Mouse (Mus musculus): Measurements from ENCODE around the gene Smap2.

DNA sequence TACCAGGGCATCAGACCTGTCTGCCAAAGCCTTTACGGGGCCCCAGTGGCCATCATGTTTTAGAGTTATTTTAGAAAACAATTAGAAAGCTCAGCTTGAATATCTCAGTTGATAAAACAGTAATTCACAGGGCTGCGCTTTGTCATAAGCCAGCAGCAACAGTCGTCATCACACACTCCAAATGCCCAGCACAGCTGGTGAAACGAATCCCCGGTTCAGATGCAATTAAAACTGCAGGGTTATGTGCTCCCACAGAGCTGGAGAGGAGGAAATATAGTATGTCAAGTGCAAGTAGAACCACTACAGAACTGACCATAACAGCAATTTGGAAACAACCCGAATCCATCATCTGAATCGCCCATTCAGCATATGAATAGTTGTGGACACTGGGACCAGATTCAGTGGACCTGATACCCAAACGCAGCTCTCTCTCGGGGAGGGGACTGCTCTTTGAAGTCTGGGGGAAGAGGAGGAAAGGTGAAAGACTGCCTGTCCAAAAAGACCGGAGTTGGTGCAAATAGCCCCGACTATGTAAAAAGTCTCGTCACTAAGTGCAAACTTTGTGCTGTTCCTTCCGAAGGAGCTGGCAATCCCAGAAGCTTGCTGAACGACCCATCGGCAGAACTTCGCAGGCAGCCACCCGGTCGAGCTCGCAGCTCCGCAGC, 66.2 kb downstream of the Smap2 start:
- TF ChIP-seq EP300 (IDR thresholded peaks at IDR 0.05; ENCODE audit: low read depth): no peak
- TF ChIP-seq CTCF (IDR thresholded peaks at IDR 0.05; ENCODE audit: low read depth): no peak
